Mouse (Mus musculus) layer of hippocampus, adult 8-10 months (tissue): ENCODE results near the gene Rab4a. TPM values are rescaled to one million over a fixed set of nuclear protein-coding genes. Genes with fewer than 3 reads are reported as not detected.

Source experiments
- total RNA-seq, 4 experiments: library from RNA; stranded (reverse); gene quantifications; 2 replicates each; pipeline ENCODE4 v1.2.4; 2022

Rab4a gene
- total RNA-seq, 4 experiments from 2014 or later: 42.9 to 44.6 (median 43.4) TPM

Other genes with a start within 250 kb of the Rab4a start
- gene Rhou, start 152.1 kb upstream of the Rab4a start, total RNA-seq: 10 to 100 TPM; 37.6 to 57.0 (median 45.8) TPM
- 10 to 100 TPM; 52.3 to 55.6 (median 53.4) TPM for gene Ccsap, start 54.2 kb downstream of the Rab4a start, total RNA-seq
- gene Acta1, start 88.8 kb downstream of the Rab4a start, total RNA-seq: 1 to 10 TPM; 5.7 to 9.3 (median 7.2) TPM
- 10 to 100 TPM; 23.0 to 24.4 (median 24.1) TPM for gene Nup133, start 143.3 kb downstream of the Rab4a start, total RNA-seq
- gene Abcb10, start 177.1 kb downstream of the Rab4a start, total RNA-seq: 10 to 100 TPM; 17.6 to 20.3 (median 18.6) TPM
- gene Taf5l, start 215.4 kb downstream of the Rab4a start, total RNA-seq: 10 to 100 TPM; 20.2 to 22.4 (median 21.2) TPM
- gene Urb2, start 215.5 kb downstream of the Rab4a start, total RNA-seq: 10 to 100 TPM; 11.1 to 13.8 (median 12.6) TPM